Mouse (Mus musculus) left cerebral cortex, adult 18-20 months (tissue): ENCODE measurements at regions not wholly inside any gene's neighbourhood (a gene's known extent, or its start where the extent isn't known, plus 50 kb on each side); places are given as distances from the start of the nearest gene placed in this dataset.

Experiments used
- DNase-seq, 2 experiments: peaks; one replicate each; pipeline ENCODE4 v3.0.0; 2021 to 2022; ENCODE audit warnings: low spot score in 2 of 2, mixed read lengths in 1 of 2

- DNase-seq: no peak
Observed at GRCm38 (mm10) chr17:43214038-43214437, 56.1 kb upstream of the Adgrf1 start.

GRCm38 (mm10) chr17:43219636-43220035, 50.5 kb upstream of the Adgrf1 start:
- DNase-seq: no peak
